Mouse (Mus musculus) frontal cortex, postnatal 36 days (tissue): Measurements from ENCODE around the gene Gm29094.
"Not testable (repeated sequence)": the region's sequence is repeated elsewhere in the genome, so short reads cannot be mapped to it uniquely, and the experiment has no call there.

Source experiments
- DNase-seq, 2 experiments: peaks; one replicate each; pipeline ENCODE4 v3.0.0; 2022; ENCODE audit warnings: low spot score in 2 of 2

The Gm29094 gene

GRCm38 (mm10) chr9:89240516-89241019, 41.4 kb downstream of the Gm29094 start:
- not testable (repeated sequence) for DNase-seq

- DNase-seq, result no peak
Measured at GRCm38 (mm10) chr9:89253400-89253799, 54.2 kb downstream of the Gm29094 start.

DNA sequence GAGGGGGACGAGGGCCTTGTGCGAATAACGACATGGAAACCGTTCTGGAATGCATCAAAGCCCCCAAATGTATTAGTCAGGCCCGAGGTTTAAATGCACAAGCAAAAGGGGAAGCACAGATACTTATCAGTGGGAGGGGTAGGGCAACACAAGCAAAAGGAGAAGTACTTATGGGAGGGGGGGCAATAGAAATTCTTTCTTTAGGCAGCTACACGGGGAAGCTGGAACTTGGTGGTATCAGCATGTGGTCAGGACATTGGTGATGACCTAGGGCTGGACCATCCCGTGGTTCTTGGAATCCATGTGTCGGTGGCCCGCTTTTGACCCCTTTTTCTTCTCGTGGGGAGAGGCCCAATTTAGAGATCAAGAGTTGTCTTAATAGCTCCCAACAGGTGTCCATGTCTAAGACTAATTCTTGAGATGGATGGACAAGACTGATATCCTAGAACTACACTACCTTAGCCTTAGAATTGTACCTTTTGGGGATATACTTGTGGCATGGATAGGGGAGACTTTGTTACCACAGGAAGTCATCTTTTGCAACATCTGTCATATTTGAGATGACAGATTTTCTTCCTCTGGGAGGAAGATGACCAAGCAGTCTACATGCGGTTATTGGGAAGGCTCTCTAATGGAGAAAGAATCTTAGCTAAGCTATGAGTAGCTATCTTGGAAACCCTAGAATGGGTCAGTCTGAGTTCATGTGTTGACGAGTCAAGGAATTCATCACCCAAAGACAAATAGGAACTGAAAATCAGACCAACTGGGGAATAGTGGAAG, 57.6 kb downstream of the Gm29094 start:
- no peak for DNase-seq

GRCm38 (mm10) chr9:89263968-89264367, 64.8 kb downstream of the Gm29094 start:
- no peak for DNase-seq

GRCm38 (mm10) chr9:89264571-89264970, 65.4 kb downstream of the Gm29094 start:
- no peak for DNase-seq
